Mouse (Mus musculus): ENCODE measurements at regions not wholly inside any gene's neighbourhood (a gene's known extent, or its start where the extent isn't known, plus 50 kb on each side); places are given as distances from the start of the nearest gene placed in this dataset.
"Not testable (repeated sequence)": the region's sequence is repeated elsewhere in the genome, so short reads cannot be mapped to it uniquely, and the experiment has no call there.

- no peak overlapping the region for H3K4me2 ChIP-seq (ENCODE audit: low read length)
- no peaks in the 10 kb centered on the region for H3K4me1 ChIP-seq (replicated peaks; ENCODE audit: insufficient read depth, low read length)
- no peaks in the 10 kb centered on the region for H3K9me3 ChIP-seq (replicated peaks; ENCODE audit: low read length)
- WGBS: 52% methylated on average over 8 of the region's 8 CpGs
- no peak for ATAC-seq (replicated peaks; ENCODE audit: low FRiP score, low read depth)
- peak; percentile 33 for DNase-seq (ENCODE audit: low spot score)
- no peaks in the 10 kb centered on the region for H3K36me3 ChIP-seq (ENCODE audit: insufficient read depth, low read length)
- TF ChIP-seq CTCF (IDR thresholded peaks at IDR 0.05; ENCODE audit: low read depth): peak; percentile 50; the same call in 1 of the 2 replicates
- no peak overlapping the region for H3K27ac ChIP-seq
- no peak overlapping the region for H3K4me3 ChIP-seq (replicated peaks; ENCODE audit: low read depth, low read length)
- H3K9ac ChIP-seq (ENCODE audit: low read depth, low read length): no peak overlapping the region
- no peaks in the 10 kb centered on the region for H3K27me3 ChIP-seq (ENCODE audit: insufficient read depth, low read length)
Measured at GRCm38 (mm10) chrX:18882088-18882783, 421.0 kb upstream of the 4930578C19Rik start.

DNA sequence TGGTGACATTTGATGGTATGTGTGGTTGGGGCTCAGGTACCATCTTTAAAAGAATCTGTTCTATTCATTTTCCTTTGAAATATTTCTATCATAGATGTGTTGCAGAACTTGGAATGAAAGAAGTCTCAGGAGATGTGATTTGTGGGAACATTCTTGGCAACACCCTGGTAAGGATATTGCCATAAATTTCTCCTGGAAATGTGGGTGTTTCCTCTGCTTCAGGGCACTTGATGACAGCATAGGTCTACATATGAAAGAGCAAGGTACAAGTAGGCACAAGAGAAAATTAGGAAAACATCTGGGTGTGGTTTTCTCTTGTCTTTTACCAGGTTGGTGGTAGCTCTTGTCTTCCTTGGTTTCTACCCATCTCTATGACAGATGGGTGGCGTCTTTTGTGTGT is 414.5 kb upstream of the 4930578C19Rik start:
- Histone ChIP-seq H3K4me1 (replicated peaks; ENCODE audit: insufficient read depth, low read length) (no peaks in the 10 kb centered on the region), H3K36me3 (ENCODE audit: insufficient read depth, low read length) (no peaks in the 10 kb centered on the region), H3K27ac (no peak overlapping the region), H3K9me3 (replicated peaks; ENCODE audit: low read length) (no peaks in the 10 kb centered on the region), H3K9ac (ENCODE audit: low read depth, low read length) (no peak overlapping the region), H3K4me2 (ENCODE audit: low read length) (no peak overlapping the region), H3K4me3 (replicated peaks; ENCODE audit: low read depth, low read length) (no peak overlapping the region), H3K27me3 (ENCODE audit: insufficient read depth, low read length) (no peaks in the 10 kb centered on the region)
- DNase-seq (ENCODE audit: low spot score) (no peak), ATAC-seq (replicated peaks; ENCODE audit: low FRiP score, low read depth) (no peak)
- TF ChIP-seq CTCF (IDR thresholded peaks at IDR 0.05; ENCODE audit: low read depth): no peak
- WGBS: 70% methylated on average over 1 of the region's 1 CpGs

- no peak for TF ChIP-seq CTCF (IDR thresholded peaks at IDR 0.05; ENCODE audit: low read depth)
- no peak overlapping the region for H3K27ac ChIP-seq
- DNase-seq (ENCODE audit: low spot score): peak; percentile 61
Measured at GRCm38 (mm10) chrX:18874051-18874450, 412.9 kb upstream of the 4930578C19Rik start.

GRCm38 (mm10) chrX:18838668-18839067 is 377.5 kb upstream of the 4930578C19Rik start:
- no peak for DNase-seq (ENCODE audit: low spot score)
- no peak for TF ChIP-seq CTCF (IDR thresholded peaks at IDR 0.05; ENCODE audit: low read depth)
- WGBS: 42% methylated on average over 3 of the region's 3 CpGs
- no peaks in the 10 kb centered on the region for H3K27me3 ChIP-seq (ENCODE audit: insufficient read depth, low read length)
- no peak overlapping the region for H3K27ac ChIP-seq
- ATAC-seq (replicated peaks; ENCODE audit: low FRiP score, low read depth): no peak
- no peaks in the 10 kb centered on the region for H3K4me1 ChIP-seq (replicated peaks; ENCODE audit: insufficient read depth, low read length)
- no peaks in the 10 kb centered on the region for H3K36me3 ChIP-seq (ENCODE audit: insufficient read depth, low read length)
- H3K9me3 ChIP-seq (replicated peaks; ENCODE audit: low read length): no peaks in the 10 kb centered on the region
- no peak overlapping the region for H3K4me3 ChIP-seq (replicated peaks; ENCODE audit: low read depth, low read length)
- no peak overlapping the region for H3K4me2 ChIP-seq (ENCODE audit: low read length)
- H3K9ac ChIP-seq (ENCODE audit: low read depth, low read length): no peak overlapping the region

More at GRCm38 (mm10) chrX:18874051-18874450, 412.9 kb upstream of the 4930578C19Rik start:
- Histone ChIP-seq H3K27me3 (ENCODE audit: insufficient read depth, low read length) (no peaks in the 10 kb centered on the region), H3K4me2 (ENCODE audit: low read length) (no peak overlapping the region), H3K9ac (ENCODE audit: low read depth, low read length) (no peak overlapping the region), H3K4me3 (replicated peaks; ENCODE audit: low read depth, low read length) (no peak overlapping the region), H3K9me3 (replicated peaks; ENCODE audit: low read length) (no peaks in the 10 kb centered on the region), H3K4me1 (replicated peaks; ENCODE audit: insufficient read depth, low read length) (no peaks in the 10 kb centered on the region), H3K36me3 (ENCODE audit: insufficient read depth, low read length) (no peaks in the 10 kb centered on the region)
- ATAC-seq (replicated peaks; ENCODE audit: low FRiP score, low read depth): no peak; the same call in 1 of the 2 replicates

DNA sequence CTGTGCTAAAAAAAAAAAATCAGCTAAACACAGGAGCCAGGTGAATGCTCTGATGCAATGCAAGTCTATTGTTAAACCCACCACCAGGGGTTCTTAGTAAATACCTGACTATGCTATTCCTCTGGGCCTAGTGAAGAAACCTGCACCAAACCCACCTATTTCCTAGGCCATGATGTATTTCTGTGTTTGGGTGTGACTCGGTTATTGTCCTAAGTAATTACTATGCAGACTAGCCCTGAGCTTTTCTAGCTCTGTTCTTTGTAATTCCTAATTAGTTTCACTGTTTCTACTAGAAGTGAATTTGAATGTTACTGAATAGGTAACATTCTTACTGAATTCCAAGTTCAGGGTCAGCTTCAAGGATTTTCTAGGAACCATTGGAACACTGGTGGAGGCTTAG is 363.8 kb upstream of the 4930578C19Rik start:
- not testable (repeated sequence) for H3K4me1 ChIP-seq (replicated peaks; ENCODE audit: insufficient read depth, low read length); H3K36me3 ChIP-seq (ENCODE audit: insufficient read depth, low read length); DNase-seq (ENCODE audit: low spot score); H3K27ac ChIP-seq; ATAC-seq (replicated peaks; ENCODE audit: low FRiP score, low read depth); H3K4me2 ChIP-seq (ENCODE audit: low read length); H3K9me3 ChIP-seq (replicated peaks; ENCODE audit: low read length); H3K9ac ChIP-seq (ENCODE audit: low read depth, low read length); H3K4me3 ChIP-seq (replicated peaks; ENCODE audit: low read depth, low read length); H3K27me3 ChIP-seq (ENCODE audit: insufficient read depth, low read length)
- WGBS: 92% methylated on average over 1 of the region's 1 CpGs

GRCm38 (mm10) chrX:18814441-18814973 is 353.3 kb upstream of the 4930578C19Rik start:
- no peak overlapping the region for H3K27ac ChIP-seq
- H3K9ac ChIP-seq (ENCODE audit: low read depth, low read length): no peak overlapping the region
- WGBS: 63% methylated on average over 3 of the region's 3 CpGs
- no peaks in the 10 kb centered on the region for H3K27me3 ChIP-seq (ENCODE audit: insufficient read depth, low read length)
- no peaks in the 10 kb centered on the region for H3K9me3 ChIP-seq (replicated peaks; ENCODE audit: low read length)
- no peak overlapping the region for H3K4me2 ChIP-seq (ENCODE audit: low read length)
- no peak overlapping the region for H3K4me3 ChIP-seq (replicated peaks; ENCODE audit: low read depth, low read length)
- H3K36me3 ChIP-seq (ENCODE audit: insufficient read depth, low read length): no peaks in the 10 kb centered on the region
- H3K4me1 ChIP-seq (replicated peaks; ENCODE audit: insufficient read depth, low read length): no peaks in the 10 kb centered on the region
- DNase-seq (ENCODE audit: low spot score) (no peak), ATAC-seq (replicated peaks; ENCODE audit: low FRiP score, low read depth) (no peak)
- no peak for TF ChIP-seq CTCF (IDR thresholded peaks at IDR 0.05; ENCODE audit: low read depth)
